Mouse (Mus musculus) heart, postnatal 25 days (tissue): ENCODE measurements around the gene Kctd8. TPM values are rescaled to one million over a fixed set of nuclear protein-coding genes. Genes with fewer than 3 reads are reported as not detected.

ENCODE experiments used
- DNase-seq: peaks from one replicate; pipeline ENCODE4 v3.0.0; 2022; ENCODE audit warnings: low spot score
- intact Hi-C: fragments of 180-260 bp; cut with DNase I; formaldehyde crosslinking; loops from one replicate; pipeline ENCODE4 v1.15.1; 2025
- microRNA-seq: library from miRNA; unstranded; fragments of <30 nt; microRNA quantifications from one replicate; pipeline ENCODE4 v1.2.0, GENCODE M21; 2022
- total RNA-seq, 2 experiments: library from RNA; stranded (reverse); gene quantifications; 2 replicates each; pipeline ENCODE4 v1.2.3; 2021

The Kctd8 gene
- total RNA-seq, 2 experiments from 2014 or later: 0.28 to 0.60 TPM

DNA sequence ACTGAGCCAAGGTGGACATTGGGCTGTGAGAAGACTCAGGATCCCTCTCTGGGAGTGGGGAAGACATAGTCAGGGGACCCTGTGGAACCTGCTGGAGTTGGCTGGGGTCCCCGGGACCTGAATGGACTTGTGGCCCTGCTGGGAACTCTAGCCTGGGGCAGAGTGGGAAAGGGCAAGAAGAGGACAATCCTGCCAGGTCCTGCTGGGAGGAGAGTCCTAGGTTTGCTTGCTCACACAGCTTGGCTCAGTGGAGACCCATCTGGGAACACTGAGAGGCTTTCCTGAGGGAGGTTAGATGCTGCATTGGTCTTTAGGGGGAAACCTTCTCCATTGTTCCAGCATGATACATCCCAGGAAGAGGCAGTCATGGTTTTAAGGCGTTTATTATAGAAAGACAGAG lies 133.8 kb downstream of the Kctd8 start:
- intact Hi-C loops: no loop called here
- no peak for DNase-seq

DNA sequence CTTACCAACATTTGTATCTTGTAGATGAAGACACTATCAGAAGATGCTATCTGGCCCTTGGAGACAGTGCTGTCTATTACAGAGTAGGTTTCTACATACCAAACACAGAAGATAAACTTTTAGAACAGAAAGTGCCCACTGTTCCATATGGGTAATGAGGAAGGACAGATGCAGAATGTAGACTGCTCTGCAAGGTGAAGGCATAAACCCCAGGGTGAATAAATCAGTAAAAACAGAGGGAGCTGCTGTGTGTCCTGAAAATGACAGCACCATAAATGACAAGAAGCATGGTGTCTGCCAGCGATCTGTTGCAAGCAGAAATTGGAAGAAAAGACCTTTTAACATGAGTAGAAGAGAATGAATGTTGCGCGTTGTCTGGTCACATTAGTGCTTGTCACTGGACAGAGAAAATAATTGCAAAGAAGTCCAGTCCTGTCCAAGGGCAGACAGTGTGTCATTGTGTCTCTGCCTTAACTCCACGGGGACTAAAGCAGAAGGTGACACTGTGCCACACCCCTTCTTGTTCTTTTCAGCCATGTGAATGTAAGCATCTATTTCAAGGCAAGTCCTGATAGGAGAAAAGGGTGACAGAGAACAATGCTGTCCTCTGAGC lies 181.5 kb downstream of the Kctd8 start:
- intact Hi-C loops: no loop called here
- DNase-seq: no peak

DNA sequence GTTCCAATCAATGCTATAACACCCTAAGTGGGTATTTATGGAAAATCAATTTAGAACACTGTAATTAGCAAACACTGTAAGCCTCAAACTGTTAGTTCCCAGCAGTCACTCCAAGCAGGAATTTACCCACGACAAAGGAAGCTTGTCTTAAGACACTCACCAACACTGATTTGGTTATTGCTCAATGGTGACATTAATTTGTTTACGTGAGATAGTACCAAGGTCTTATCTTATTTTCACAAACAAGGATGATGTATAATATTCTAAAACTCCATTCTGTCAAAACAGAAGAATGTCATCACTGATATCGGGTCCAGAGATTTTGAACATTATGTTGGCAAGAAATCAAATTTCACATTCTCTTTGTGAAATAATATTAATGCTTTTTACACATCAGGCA lies 185.0 kb downstream of the Kctd8 start:
- no peak for DNase-seq
- intact Hi-C loops: no loop called here

DNA sequence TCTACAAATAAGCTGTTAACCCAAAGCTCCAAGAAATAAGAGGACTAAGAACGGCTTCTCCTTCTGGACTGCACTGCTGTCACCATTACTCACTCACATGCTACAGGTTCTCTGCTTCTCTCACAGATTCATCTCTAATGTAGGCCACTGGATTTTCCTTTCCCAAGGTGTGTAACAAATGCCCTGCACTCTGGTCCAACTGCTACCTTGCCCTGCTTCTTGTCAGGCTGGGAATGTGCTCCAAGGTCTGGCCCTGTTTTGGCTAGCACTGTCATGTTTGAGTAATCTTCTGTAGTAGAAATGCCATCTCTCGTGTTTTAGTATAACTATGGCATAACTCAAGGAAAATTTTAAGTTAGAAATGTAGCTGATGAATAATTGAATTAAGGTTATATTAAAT lies 195.7 kb downstream of the Kctd8 start:
- intact Hi-C loops: no loop called here
- DNase-seq: no peak

DNA sequence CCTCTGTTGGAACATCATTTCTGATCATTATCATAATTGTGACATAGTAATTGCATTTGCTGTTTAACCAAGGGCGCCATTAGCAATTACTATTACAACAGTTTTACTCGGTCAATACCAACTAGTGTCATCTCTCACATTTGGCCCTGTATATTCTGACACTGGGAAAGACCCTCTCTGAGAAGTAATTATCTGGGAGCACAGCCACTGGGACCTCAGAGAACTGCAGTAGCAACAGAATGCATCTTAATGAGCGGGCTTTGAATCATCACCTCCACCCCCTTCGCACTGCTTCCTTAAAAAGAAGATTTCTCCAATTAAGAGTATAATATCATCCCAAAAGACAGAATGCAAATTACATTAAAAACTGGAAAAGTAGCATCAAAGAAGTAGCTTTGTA lies 200.4 kb downstream of the Kctd8 start:
- DNase-seq: no peak
- intact Hi-C loops: no loop called here

DNA sequence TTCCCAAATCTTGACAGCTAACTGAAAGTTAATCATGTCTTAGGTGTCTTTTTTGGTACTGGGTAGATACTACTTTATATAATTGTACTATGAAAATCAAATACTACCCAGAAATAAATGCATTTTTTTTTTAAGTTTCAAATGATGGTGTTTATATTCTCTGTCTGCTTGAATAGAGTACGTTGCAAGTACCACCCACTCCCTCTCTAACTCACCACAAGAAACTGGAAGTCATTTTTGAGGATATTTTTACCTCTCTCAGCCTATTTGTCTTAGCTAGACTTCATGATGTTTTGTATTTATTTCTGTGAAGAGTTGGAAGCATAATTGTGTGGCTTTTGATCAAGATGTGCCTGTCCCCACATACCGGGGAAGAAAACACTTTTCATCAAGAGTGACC lies 232.8 kb downstream of the Kctd8 start:
- intact Hi-C loops: no loop called here
- DNase-seq: no peak

DNA sequence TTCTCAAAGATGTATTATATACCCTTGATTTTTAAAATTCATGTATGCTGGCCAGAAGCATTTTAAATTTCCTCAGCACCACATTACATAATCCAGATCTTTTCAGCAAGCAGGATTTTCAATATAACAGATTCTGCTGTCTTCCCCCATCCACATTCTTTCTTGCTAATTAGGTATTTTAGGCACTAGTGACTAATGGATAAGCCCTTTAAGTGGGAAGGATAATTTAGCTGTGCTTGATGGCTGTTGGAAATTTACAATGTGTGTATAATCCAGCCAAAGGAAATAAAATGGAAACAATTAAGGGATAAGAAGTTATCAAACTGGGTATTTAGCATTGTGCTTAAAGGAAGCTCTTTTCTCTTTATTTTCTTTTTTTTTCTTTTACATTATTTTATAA lies 252.6 kb downstream of the Kctd8 start:
- DNase-seq: no peak
- intact Hi-C loops: no loop called here

Small RNAs within 50 kb of the gene (microRNA-seq; reads per million reads assigned to microRNA genes)
- gene Gm24368: not detected

Other genes with a start within 250 kb of the Kctd8 start
- 100 to 1,000 TPM; 166 to 170 TPM for gene Yipf7, start 201.0 kb upstream of the Kctd8 start, total RNA-seq
- 10 to 100 TPM; 26.9 to 27.4 TPM for gene Guf1, start 215.2 kb upstream of the Kctd8 start, total RNA-seq